Mouse (Mus musculus) kidney, adult 2 months (tissue): ENCODE data around the gene Lrfn3. TPM values are rescaled to one million over a fixed set of nuclear protein-coding genes. Genes with fewer than 3 reads are reported as not detected.
A peak's percentile ranks its signal among the peaks of the same experiment; 100 is the strongest.

Source experiments
- DNase-seq: peaks from one replicate; pipeline ENCODE4 v3.0.0; 2021
- H3K27ac ChIP-seq: fragments of 200-500 bp; 2 replicates; pipeline ENCODE4 v1.5.1; 2012; ENCODE audit warnings: low read depth, low read length, control low read depth, inconsistent platforms; ENCODE audit not compliant: insufficient read depth
- H3K27me3 ChIP-seq: fragments of 200-500 bp; replicated peaks from 2 replicates; pipeline ENCODE4 v1.6.1; 2012; ENCODE audit warnings: mild to moderate bottlenecking, moderate library complexity, low read length, inconsistent platforms; ENCODE audit not compliant: control insufficient read depth, insufficient read depth
- H3K36me3 ChIP-seq: fragments of 200-500 bp; 2 replicates; pipeline ENCODE4 v1.6.1; 2012; ENCODE audit warnings: mild to moderate bottlenecking, moderate library complexity, low read length, inconsistent platforms; ENCODE audit not compliant: control insufficient read depth, insufficient read depth
- H3K4me1 ChIP-seq: fragments of 200-500 bp; 2 replicates; pipeline ENCODE4 v1.6.1; 2011; ENCODE audit warnings: low read length; ENCODE audit not compliant: control insufficient read depth, insufficient read depth
- H3K4me3 ChIP-seq: fragments of 200-500 bp; 2 replicates; pipeline ENCODE4 v1.5.1; 2011; ENCODE audit warnings: mild to moderate bottlenecking, low read depth, low read length, control low read depth; ENCODE audit not compliant: insufficient read depth
- CTCF ChIP-seq: fragments of 200-500 bp; conservative IDR thresholded peaks from 2 replicates; pipeline ENCODE4 v1.5.1; 2011; ENCODE audit warnings: low read depth, mild to moderate bottlenecking, control low read depth, low read length, moderate library complexity, mixed read lengths; ENCODE audit not compliant: insufficient read depth, insufficient read length
- POLR2A ChIP-seq: fragments of 200-500 bp; IDR thresholded peaks from one replicate; pipeline ENCODE4 v1.6.1; 2011; ENCODE audit warnings: low read depth, low read length, control low read depth
- WGBS: fragments of 180-500 bp; shearing (Covaris S2); methylation state at CpG from one replicate; pipeline ENCODE4 v1.1.7; 2018; 5-methylcytosine and 5-hydroxymethylcytosine counted together
- polyA plus RNA-seq: library from polyadenylated mRNA; depleted of rRNA; stranded (reverse); fragments of >200 nt; gene quantifications from 2 replicates; pipeline ENCODE4 v1.2.3, GENCODE M21; 2012

Gene Lrfn3
- polyA plus RNA-seq, 1 experiment: 9.6 TPM

GRCm38 (mm10) chr7:30322865-30323264 is 39.7 kb downstream of the Lrfn3 start:
- Histone ChIP-seq H3K36me3 (no peaks in the 10 kb centered on the region), H3K27ac (peak overlapping the region; percentile 92), H3K4me3 (peak overlapping the region; percentile 47), H3K4me1 (peaks cover 25% of the 10 kb centered on the region; the same call in 1 of the 2 replicates), H3K27me3 (no peaks in the 10 kb centered on the region)
- no peak for TF ChIP-seq POLR2A
- no peak for TF ChIP-seq CTCF
- DNase-seq: no peak
- 17% methylated on average over 6 of the region's 6 CpGs for WGBS

GRCm38 (mm10) chr7:30322285-30322667 is 40.3 kb downstream of the Lrfn3 start:
- DNase-seq: peak; percentile 99
- TF ChIP-seq CTCF (no peak), POLR2A (peak; percentile 89)
- Histone ChIP-seq H3K27me3 (no peaks in the 10 kb centered on the region), H3K4me1 (peaks cover 26% of the 10 kb centered on the region; the same call in 1 of the 2 replicates), H3K4me3 (peak overlapping the region; percentile 79), H3K36me3 (no peaks in the 10 kb centered on the region), H3K27ac (peak overlapping the region; percentile 92)
- WGBS: 1% methylated on average over 20 of the region's 20 CpGs

- WGBS: under 1% methylated on average over 63 of the region's 63 CpGs
- Histone ChIP-seq H3K27me3 (no peaks in the 10 kb centered on the region), H3K4me1 (peaks cover 26% of the 10 kb centered on the region; the same call in 1 of the 2 replicates), H3K36me3 (no peaks in the 10 kb centered on the region), H3K4me3 (peak within 1 kb of the TSS; percentile 79), H3K27ac (peak within 1 kb of the TSS; percentile 92)
- TF ChIP-seq CTCF: no peak
- peak; percentile 40 for TF ChIP-seq POLR2A
- peak; percentile 95 for DNase-seq
These were observed 40.9 kb downstream of the Lrfn3 start, which contains the start of gene E130208F15Rik for GRCm38 (mm10) chr7:30321539-30322284. E130208F15Rik (plus strand) TSS chr7:30321740.

GRCm38 (mm10) chr7:30320946-30321345 is 41.6 kb downstream of the Lrfn3 start:
- WGBS: 59% methylated on average over 2 of the region's 2 CpGs

GRCm38 (mm10) chr7:30318142-30318541 is 44.4 kb downstream of the Lrfn3 start:
- Histone ChIP-seq H3K27ac (peak overlapping the region; percentile 79), H3K27me3 (no peaks in the 10 kb centered on the region)
- WGBS: 59% methylated on average over 3 of the region's 3 CpGs

More at GRCm38 (mm10) chr7:30320946-30321345, 41.6 kb downstream of the Lrfn3 start:
- Histone ChIP-seq H3K27ac (peak overlapping the region; percentile 79), H3K27me3 (no peaks in the 10 kb centered on the region), H3K4me1 (peaks cover 26% of the 10 kb centered on the region; the same call in 1 of the 2 replicates), H3K4me3 (no peak overlapping the region), H3K36me3 (no peaks in the 10 kb centered on the region)
- TF ChIP-seq CTCF (no peak), POLR2A (no peak)
- DNase-seq: no peak

GRCm38 (mm10) chr7:30315559-30316529 is 46.7 kb downstream of the Lrfn3 start:
- Histone ChIP-seq H3K4me1 (peaks cover 17% of the 10 kb centered on the region; the same call in 1 of the 2 replicates), H3K36me3 (no peaks in the 10 kb centered on the region), H3K4me3 (peak overlapping the region; percentile 50), H3K27ac (peak overlapping the region; percentile 27; the same call in 1 of the 2 replicates), H3K27me3 (no peaks in the 10 kb centered on the region)
- peak; percentile 57 for DNase-seq
- TF ChIP-seq CTCF: no peak
- TF ChIP-seq POLR2A: no peak
- 58% methylated on average over 13 of the region's 13 CpGs for WGBS

More at GRCm38 (mm10) chr7:30318142-30318541, 44.4 kb downstream of the Lrfn3 start:
- Histone ChIP-seq H3K4me1 (peaks cover 26% of the 10 kb centered on the region; the same call in 1 of the 2 replicates), H3K4me3 (peak overlapping the region; percentile 9; the same call in 1 of the 2 replicates), H3K36me3 (no peaks in the 10 kb centered on the region)
- peak; percentile 85 for DNase-seq
- TF ChIP-seq CTCF (no peak), POLR2A (no peak)
